Mouse (Mus musculus): ENCODE results near the gene Nrp1. TPM values are rescaled to one million over a fixed set of nuclear protein-coding genes. Genes with fewer than 3 reads are reported as not detected.

The Nrp1 gene
- polyA plus RNA-seq, 1 experiment from 2014 or later, result 48.5 TPM

- DNase-seq (ENCODE audit: low spot score) (no peak), ATAC-seq (replicated peaks; ENCODE audit: low FRiP score) (no peak)
- H3K27me3 ChIP-seq (replicated peaks; ENCODE audit: control insufficient read depth, insufficient read depth, low read length), result no peaks in the 10 kb centered on the region
- H3K4me2 ChIP-seq, result no peak overlapping the region
- no peaks in the 10 kb centered on the region for H3K4me1 ChIP-seq (replicated peaks; ENCODE audit: control insufficient read depth, insufficient read depth, low read length)
- H3K9ac ChIP-seq (ENCODE audit: low read depth, low read length), result no peak overlapping the region
- H3K36me3 ChIP-seq (ENCODE audit: control insufficient read depth, insufficient read depth, low read length), result no peaks in the 10 kb centered on the region
- no peak overlapping the region for H3K4me3 ChIP-seq (ENCODE audit: low read depth, low read length)
- no peaks in the 10 kb centered on the region for H3K9me3 ChIP-seq (ENCODE audit: control insufficient read depth, low read length)
- H3K27ac ChIP-seq (ENCODE audit: low read depth, low read length), result no peak overlapping the region
- WGBS, result 69% methylated on average over 3 of the region's 3 CpGs
Measured at GRCm38 (mm10) chr8:128534442-128534871, 176.1 kb downstream of the Nrp1 start.

- no peak for ATAC-seq (replicated peaks; ENCODE audit: low FRiP score)
- H3K27ac ChIP-seq (ENCODE audit: low read depth, low read length), result no peak overlapping the region
Measured at GRCm38 (mm10) chr8:128535685-128536084, 177.3 kb downstream of the Nrp1 start.

GRCm38 (mm10) chr8:128538378-128538777 lies 180.0 kb downstream of the Nrp1 start:
- no peaks in the 10 kb centered on the region for H3K36me3 ChIP-seq (ENCODE audit: control insufficient read depth, insufficient read depth, low read length)
- H3K4me2 ChIP-seq, result no peak overlapping the region
- no peak overlapping the region for H3K9ac ChIP-seq (ENCODE audit: low read depth, low read length)
- no peak overlapping the region for H3K27ac ChIP-seq (ENCODE audit: low read depth, low read length)
- H3K4me3 ChIP-seq (ENCODE audit: low read depth, low read length), result no peak overlapping the region
- no peaks in the 10 kb centered on the region for H3K9me3 ChIP-seq (ENCODE audit: control insufficient read depth, low read length)
- ATAC-seq (replicated peaks; ENCODE audit: low FRiP score) (no peak), DNase-seq (ENCODE audit: low spot score) (no peak)
- WGBS, result 67% methylated on average over 1 of the region's 1 CpGs
- H3K4me1 ChIP-seq (replicated peaks; ENCODE audit: control insufficient read depth, insufficient read depth, low read length), result no peaks in the 10 kb centered on the region
- H3K27me3 ChIP-seq (replicated peaks; ENCODE audit: control insufficient read depth, insufficient read depth, low read length), result no peaks in the 10 kb centered on the region

More at GRCm38 (mm10) chr8:128535685-128536084, 177.3 kb downstream of the Nrp1 start:
- Histone ChIP-seq H3K4me1 (replicated peaks; ENCODE audit: control insufficient read depth, insufficient read depth, low read length) (no peaks in the 10 kb centered on the region), H3K36me3 (ENCODE audit: control insufficient read depth, insufficient read depth, low read length) (no peaks in the 10 kb centered on the region), H3K4me2 (no peak overlapping the region), H3K27me3 (replicated peaks; ENCODE audit: control insufficient read depth, insufficient read depth, low read length) (no peaks in the 10 kb centered on the region), H3K9ac (ENCODE audit: low read depth, low read length) (no peak overlapping the region), H3K4me3 (ENCODE audit: low read depth, low read length) (no peak overlapping the region), H3K9me3 (ENCODE audit: control insufficient read depth, low read length) (no peaks in the 10 kb centered on the region)
- no peak for DNase-seq (ENCODE audit: low spot score)

- H3K4me3 ChIP-seq (ENCODE audit: low read depth, low read length), result no peak overlapping the region
- H3K4me1 ChIP-seq (replicated peaks; ENCODE audit: control insufficient read depth, insufficient read depth, low read length), result no peaks in the 10 kb centered on the region
- H3K4me2 ChIP-seq, result no peak overlapping the region
- H3K27me3 ChIP-seq (replicated peaks; ENCODE audit: control insufficient read depth, insufficient read depth, low read length), result no peaks in the 10 kb centered on the region
- WGBS, result 72% methylated on average over 1 of the region's 1 CpGs
- ATAC-seq (replicated peaks; ENCODE audit: low FRiP score), result no peak
- no peaks in the 10 kb centered on the region for H3K9me3 ChIP-seq (ENCODE audit: control insufficient read depth, low read length)
- H3K27ac ChIP-seq (ENCODE audit: low read depth, low read length), result no peak overlapping the region
- no peak for DNase-seq (ENCODE audit: low spot score)
- H3K36me3 ChIP-seq (ENCODE audit: control insufficient read depth, insufficient read depth, low read length), result no peaks in the 10 kb centered on the region
- H3K9ac ChIP-seq (ENCODE audit: low read depth, low read length), result no peak overlapping the region
Measured at GRCm38 (mm10) chr8:128541355-128542090, 183.1 kb downstream of the Nrp1 start.

GRCm38 (mm10) chr8:128544128-128544846 lies 185.9 kb downstream of the Nrp1 start:
- 78% methylated on average over 2 of the region's 2 CpGs for WGBS
- Histone ChIP-seq H3K4me3 (ENCODE audit: low read depth, low read length) (no peak overlapping the region), H3K27ac (ENCODE audit: low read depth, low read length) (no peak overlapping the region), H3K9me3 (ENCODE audit: control insufficient read depth, low read length) (no peaks in the 10 kb centered on the region), H3K4me1 (replicated peaks; ENCODE audit: control insufficient read depth, insufficient read depth, low read length) (no peaks in the 10 kb centered on the region), H3K27me3 (replicated peaks; ENCODE audit: control insufficient read depth, insufficient read depth, low read length) (no peaks in the 10 kb centered on the region), H3K4me2 (no peak overlapping the region), H3K36me3 (ENCODE audit: control insufficient read depth, insufficient read depth, low read length) (no peaks in the 10 kb centered on the region), H3K9ac (ENCODE audit: low read depth, low read length) (no peak overlapping the region)
- ATAC-seq (replicated peaks; ENCODE audit: low FRiP score) (no peak), DNase-seq (ENCODE audit: low spot score) (no peak)

GRCm38 (mm10) chr8:128546287-128546686 lies 187.9 kb downstream of the Nrp1 start:
- no peaks in the 10 kb centered on the region for H3K36me3 ChIP-seq (ENCODE audit: control insufficient read depth, insufficient read depth, low read length)
- DNase-seq (ENCODE audit: low spot score), result no peak

GRCm38 (mm10) chr8:128547361-128547760 lies 189.0 kb downstream of the Nrp1 start:
- Histone ChIP-seq H3K4me2 (no peak overlapping the region), H3K27me3 (replicated peaks; ENCODE audit: control insufficient read depth, insufficient read depth, low read length) (no peaks in the 10 kb centered on the region), H3K9me3 (ENCODE audit: control insufficient read depth, low read length) (no peaks in the 10 kb centered on the region), H3K9ac (ENCODE audit: low read depth, low read length) (no peak overlapping the region), H3K4me1 (replicated peaks; ENCODE audit: control insufficient read depth, insufficient read depth, low read length) (no peaks in the 10 kb centered on the region), H3K27ac (ENCODE audit: low read depth, low read length) (no peak overlapping the region), H3K4me3 (ENCODE audit: low read depth, low read length) (no peak overlapping the region), H3K36me3 (ENCODE audit: control insufficient read depth, insufficient read depth, low read length) (no peaks in the 10 kb centered on the region)
- 74% methylated on average over 4 of the region's 4 CpGs for WGBS
- DNase-seq (ENCODE audit: low spot score) (no peak), ATAC-seq (replicated peaks; ENCODE audit: low FRiP score) (no peak)

More at GRCm38 (mm10) chr8:128546287-128546686, 187.9 kb downstream of the Nrp1 start:
- no peak for ATAC-seq (replicated peaks; ENCODE audit: low FRiP score)
- Histone ChIP-seq H3K4me1 (replicated peaks; ENCODE audit: control insufficient read depth, insufficient read depth, low read length) (no peaks in the 10 kb centered on the region), H3K27me3 (replicated peaks; ENCODE audit: control insufficient read depth, insufficient read depth, low read length) (no peaks in the 10 kb centered on the region), H3K9me3 (ENCODE audit: control insufficient read depth, low read length) (no peaks in the 10 kb centered on the region), H3K4me3 (ENCODE audit: low read depth, low read length) (no peak overlapping the region), H3K9ac (ENCODE audit: low read depth, low read length) (no peak overlapping the region), H3K27ac (ENCODE audit: low read depth, low read length) (no peak overlapping the region), H3K4me2 (no peak overlapping the region)
- 81% methylated on average over 1 of the region's 1 CpGs for WGBS

- ATAC-seq (replicated peaks; ENCODE audit: low FRiP score) (no peak), DNase-seq (ENCODE audit: low spot score) (no peak)
- Histone ChIP-seq H3K4me2 (no peak overlapping the region), H3K4me1 (replicated peaks; ENCODE audit: control insufficient read depth, insufficient read depth, low read length) (no peaks in the 10 kb centered on the region), H3K4me3 (ENCODE audit: low read depth, low read length) (no peak overlapping the region), H3K27me3 (replicated peaks; ENCODE audit: control insufficient read depth, insufficient read depth, low read length) (no peaks in the 10 kb centered on the region), H3K9ac (ENCODE audit: low read depth, low read length) (no peak overlapping the region), H3K36me3 (ENCODE audit: control insufficient read depth, insufficient read depth, low read length) (no peaks in the 10 kb centered on the region), H3K27ac (ENCODE audit: low read depth, low read length) (no peak overlapping the region), H3K9me3 (ENCODE audit: control insufficient read depth, low read length) (no peaks in the 10 kb centered on the region)
- 84% methylated on average over 5 of the region's 5 CpGs for WGBS
Measured at GRCm38 (mm10) chr8:128549738-128550137, 191.3 kb downstream of the Nrp1 start.

Measured in liver, embryonic 11.5 days (tissue).